Mouse (Mus musculus): ENCODE results near the gene Lrrc74a.
A peak's percentile ranks its signal among the peaks of the same experiment; 100 is the strongest.

Gene Lrrc74a

DNA sequence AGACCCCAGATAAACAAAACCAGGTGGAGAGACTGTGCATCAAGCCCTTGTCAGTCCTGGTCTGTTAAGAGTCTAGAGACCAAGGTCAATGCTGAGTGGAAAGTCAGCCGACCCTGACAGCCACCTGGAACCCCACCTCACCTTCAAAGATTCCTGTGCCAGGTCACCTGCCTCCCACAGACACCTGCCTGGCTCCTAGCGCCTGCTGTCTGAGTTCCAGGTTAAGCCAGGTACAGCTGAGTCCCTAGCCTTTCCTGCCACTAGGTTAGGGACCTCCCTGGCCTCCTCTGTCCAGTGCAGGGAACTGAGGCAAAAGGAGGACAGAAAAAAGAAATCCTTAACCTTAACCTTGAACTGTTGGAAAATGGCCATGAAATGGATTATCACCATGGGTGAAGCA, 70.7 kb downstream of the Lrrc74a start:
- no peak for DNase-seq (ENCODE audit: low spot score in 2 of 2)

DNA sequence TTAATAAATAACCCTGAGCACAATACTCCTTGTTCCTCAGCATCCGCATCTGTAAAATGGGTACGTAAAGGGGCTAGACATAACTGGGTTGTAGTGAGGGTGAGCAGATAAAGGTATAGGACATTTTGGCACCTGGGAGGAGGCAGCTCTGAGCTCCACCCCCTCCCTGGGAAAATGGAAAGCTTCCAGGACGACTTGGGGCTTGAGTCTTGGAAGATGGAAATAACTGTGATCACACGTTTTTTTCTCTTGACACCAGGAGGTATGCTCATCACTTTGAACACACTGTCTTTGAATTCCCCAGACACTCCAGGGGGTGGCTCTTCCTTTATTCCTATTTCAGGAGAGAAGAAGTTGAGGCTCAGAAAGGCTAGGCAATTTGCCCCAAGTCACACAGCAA, 71.1 kb downstream of the Lrrc74a start:
- no peak for DNase-seq (ENCODE audit: low spot score in 2 of 2)

DNA sequence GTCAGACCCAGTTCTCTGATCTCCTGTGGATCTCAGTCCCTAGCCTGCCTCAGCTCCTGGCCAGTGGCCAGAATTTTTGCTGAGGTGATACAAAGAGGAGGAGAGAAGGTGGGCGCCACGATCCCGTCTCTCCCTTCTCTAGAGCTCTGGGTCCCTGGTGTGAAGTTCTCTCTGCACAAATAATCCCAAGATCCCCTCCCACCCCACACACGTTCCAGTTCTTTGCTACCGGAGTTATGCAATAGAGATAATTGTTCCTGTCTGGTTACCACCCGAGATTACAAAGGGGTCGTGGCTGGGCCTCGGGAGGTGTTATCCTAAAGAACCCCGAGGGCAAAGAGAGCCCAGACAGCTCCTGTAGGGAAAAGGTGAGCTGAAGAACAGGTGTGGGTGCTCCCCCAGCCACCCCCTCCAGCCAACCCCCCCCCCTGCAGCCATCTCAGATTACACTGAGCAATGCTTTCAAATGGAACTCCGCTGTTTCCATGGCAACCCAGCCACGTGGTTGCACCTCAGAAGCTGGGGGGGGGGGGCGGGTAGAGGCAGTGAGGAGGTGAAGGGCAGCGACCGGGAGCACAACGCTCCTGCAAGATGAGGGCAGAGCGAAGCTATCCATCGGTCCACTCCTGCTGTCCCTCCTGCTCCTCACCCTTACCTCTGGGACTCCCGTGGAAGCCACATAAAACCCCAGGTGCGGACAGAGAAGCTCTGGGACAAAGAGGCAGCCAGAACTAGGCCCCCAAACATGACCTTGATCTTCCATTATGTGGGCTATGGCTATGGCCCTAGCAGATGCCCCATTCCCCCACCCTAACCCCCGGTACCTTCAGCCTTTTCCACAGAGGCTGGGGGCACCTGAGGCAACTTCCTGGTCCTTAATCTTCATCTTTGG, 72.1 kb downstream of the Lrrc74a start:
- DNase-seq (ENCODE audit: low spot score in 2 of 2) = peak; percentile 64 to 67

DNA sequence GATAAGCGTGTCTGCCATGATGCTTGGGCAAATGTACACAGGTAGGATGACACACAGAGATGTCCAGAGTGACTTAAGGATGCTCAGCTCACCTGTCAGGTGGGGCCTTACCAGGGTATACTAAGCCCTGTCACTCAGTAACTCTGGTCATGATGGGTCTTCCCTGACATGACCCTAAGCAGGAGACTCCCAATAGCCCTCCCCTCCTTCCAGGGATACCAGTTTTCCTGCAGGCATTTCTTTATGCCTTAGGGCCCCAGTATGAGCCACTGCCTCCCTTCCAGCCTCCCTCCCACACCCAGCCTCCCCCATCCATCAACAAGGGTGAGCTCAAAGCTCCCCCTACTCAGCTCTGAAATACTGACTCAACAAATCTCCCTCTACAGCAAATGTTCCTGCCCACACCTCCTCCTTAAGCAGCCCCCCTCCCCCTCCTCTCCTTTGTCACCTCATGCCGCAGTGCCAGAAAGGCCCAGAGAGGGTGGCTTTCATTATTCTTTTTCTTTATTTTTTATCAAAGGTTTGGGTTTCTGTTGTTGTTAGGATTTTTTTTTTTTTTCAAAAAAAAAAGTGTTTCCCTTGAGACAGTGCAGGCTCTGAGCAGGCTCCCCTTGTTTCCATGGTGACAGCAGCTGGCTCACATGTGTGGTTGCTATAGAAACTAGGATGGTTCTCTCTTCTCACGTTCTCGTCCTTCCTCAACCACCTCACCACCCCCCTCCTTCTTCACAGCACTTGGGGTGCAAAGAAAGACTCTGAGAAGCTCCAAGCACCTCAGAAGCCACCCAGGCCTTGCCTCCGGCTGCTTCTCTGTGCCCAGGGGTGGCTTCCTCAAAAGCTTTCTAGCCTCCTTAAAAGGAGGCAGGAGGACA, 73.0 kb downstream of the Lrrc74a start:
- peak; percentile 84 to 92 for DNase-seq (ENCODE audit: low spot score in 2 of 2)

DNA sequence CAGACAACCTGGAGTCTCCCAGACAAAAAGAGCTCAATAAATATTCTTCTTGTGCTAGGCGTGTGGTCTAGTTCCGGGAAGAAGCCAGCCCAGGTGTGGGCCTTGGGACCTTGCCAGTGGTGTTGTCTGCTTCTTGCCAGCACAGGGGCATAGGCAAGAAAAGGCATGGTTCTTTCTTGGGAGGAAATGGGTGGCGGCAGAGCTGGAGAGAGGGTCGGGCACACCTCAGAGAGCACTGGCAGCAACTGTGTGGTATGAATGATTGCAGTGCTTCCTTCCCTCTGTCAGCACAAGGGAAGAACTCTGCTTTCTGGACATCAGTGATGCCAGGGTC, 73.6 kb downstream of the Lrrc74a start:
- DNase-seq (ENCODE audit: low spot score in 2 of 2) = no peak

DNA sequence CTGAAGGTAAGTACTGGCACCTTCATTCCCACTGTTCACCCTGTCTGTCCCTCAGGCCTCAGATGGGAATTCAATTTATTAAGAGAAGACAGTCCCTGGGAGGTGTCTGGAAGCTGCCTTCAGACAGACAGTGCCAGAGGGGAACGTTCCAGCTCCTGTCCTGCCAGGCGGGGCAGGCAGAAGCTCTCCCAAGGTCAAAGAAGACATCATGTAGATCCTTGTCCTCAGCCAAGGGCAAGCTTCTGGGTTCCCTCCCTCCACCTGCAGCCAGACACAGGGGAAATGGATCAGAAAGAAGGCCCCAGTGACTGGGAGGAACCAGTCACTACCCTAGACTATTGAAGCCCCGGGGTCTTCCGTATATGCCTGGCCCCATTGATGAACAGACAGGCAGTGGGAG, 74.7 kb downstream of the Lrrc74a start:
- DNase-seq (ENCODE audit: low spot score in 2 of 2) = no peak

DNA sequence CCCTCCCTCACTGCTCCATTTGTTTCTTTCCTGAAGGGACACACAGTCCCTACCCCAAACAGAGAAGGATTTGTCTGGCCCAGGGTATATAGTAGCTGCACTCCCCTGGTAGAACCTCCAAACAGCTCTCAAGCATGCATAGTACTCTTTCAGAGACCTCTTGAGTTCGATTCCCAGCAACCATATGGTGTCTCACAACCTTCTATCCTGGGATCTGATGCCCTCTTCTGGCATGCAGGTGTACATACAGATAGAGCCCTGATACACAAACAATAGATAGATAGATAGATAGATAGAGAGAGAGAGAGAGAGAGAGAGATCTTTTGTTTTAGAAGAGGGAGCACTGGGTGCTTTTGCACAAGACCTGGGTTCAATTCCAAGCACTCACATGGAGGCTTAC, 75.9 kb downstream of the Lrrc74a start:
- DNase-seq (ENCODE audit: low spot score in 2 of 2) = no peak

DNA sequence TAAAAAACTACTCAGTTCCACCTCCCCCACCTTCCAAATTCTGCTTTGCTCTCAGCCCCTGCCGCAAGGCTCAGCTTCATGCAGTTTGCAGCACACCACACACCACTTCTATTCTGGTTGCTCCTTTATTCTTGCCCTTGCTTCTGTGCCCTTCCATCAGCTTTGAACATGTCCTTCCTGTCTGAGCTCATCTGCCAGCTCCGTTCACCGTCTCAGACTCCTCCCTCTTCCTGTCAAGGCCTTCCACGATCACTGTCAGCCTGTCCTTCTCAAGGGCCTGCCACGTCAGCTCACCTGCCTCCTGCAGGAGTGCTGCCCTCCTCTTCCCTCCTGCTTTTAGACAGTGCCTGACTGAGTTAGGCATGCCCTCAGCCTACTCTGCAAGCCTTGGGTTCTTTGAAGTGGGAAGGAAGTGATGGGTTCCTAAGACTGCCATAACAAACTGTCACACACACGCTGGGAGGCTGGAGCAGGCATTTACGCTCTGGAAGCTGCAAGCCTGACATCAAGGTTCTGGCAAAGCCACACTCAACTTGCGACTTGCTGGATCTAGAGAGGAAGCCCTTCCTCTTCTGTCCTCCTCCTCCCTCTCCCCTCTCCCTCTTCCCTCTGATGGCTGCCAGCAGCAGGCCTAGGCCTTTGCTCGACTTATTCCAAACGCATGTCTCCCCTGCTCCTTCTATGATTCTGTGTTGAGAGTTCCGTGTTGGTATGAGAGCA, 76.7 kb downstream of the Lrrc74a start:
- peak in 1 of 2 experiments; percentile 71 for DNase-seq (ENCODE audit: low spot score in 2 of 2)

DNA sequence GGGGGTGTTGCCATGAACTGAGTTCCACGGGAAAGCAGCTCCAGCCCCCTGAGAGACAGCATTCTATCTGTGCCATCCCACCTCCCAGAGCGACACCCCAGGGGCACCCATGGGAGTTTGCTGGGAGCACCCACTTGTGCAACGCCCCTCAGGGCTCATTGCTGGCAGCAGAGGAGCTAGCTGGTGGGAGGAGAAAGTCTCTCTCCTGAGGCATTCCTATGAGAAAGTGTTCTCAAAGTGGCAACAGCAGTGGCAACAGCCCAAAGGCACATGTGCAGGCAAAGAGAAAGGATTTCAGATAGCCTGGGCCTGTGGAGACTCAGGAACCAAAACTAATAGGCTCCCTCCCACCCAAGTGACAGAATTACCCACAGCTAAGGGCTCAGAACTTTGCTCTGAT, 78.6 kb downstream of the Lrrc74a start:
- peak; percentile 56 to 77 for DNase-seq (ENCODE audit: low spot score in 2 of 2)
